Mouse (Mus musculus): ENCODE measurements around the gene C1qtnf2.

GRCm38 (mm10) chr11:43518821-43519220 lies 44.7 kb downstream of the C1qtnf2 start:
- TF ChIP-seq CTCF (IDR thresholded peaks at IDR 0.05; ENCODE audit: control insufficient read depth, insufficient read depth, insufficient replicate concordance, low read depth, low read length) (no peak), POLR2A (IDR thresholded peaks at IDR 0.05; ENCODE audit: control insufficient read depth, low read depth, low read length) (no peak)

Data from testis, adult 2 months (tissue).